Mouse (Mus musculus) lung, adult 2 months (tissue): ENCODE results near the gene Med18.

Source experiments
- CTCF ChIP-seq: fragments of 200-500 bp; IDR thresholded peaks from 2 replicates; pipeline ENCODE4 v1.5.1; 2011; ENCODE audit warnings: mild to moderate bottlenecking, low read length, control low read depth; ENCODE audit not compliant: insufficient read depth
- POLR2A ChIP-seq: fragments of 200-500 bp; IDR thresholded peaks from 2 replicates; pipeline ENCODE4 v1.6.1; 2011; ENCODE audit warnings: low read depth, mild to moderate bottlenecking, control low read depth, low read length, borderline replicate concordance; ENCODE audit errors: extremely low read depth

DNA sequence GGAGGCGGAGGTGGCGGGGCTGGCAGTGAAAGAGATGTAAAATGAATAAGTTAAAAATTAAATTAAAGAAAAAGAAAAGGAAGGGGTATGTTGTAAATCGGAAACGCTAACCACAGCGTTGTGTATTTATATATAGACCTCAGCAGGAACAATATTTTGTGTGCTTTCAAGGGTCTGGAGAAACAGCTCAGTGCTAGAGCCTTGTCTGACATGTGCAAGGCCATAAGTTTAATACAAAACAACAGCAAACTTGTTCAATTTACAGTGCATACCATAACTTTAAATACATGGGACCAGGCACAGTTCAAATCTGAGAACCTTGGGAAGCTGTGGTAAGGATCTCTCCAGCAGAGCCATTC lies 513 bp upstream of the Med18 start:
- TF ChIP-seq POLR2A (no peak), CTCF (0 out of 2 replicates have a peak, but pooled peaks have one; percentile 15)
